Mouse (Mus musculus): Measurements from ENCODE around the gene Pdss2.

Pdss2 gene

DNA sequence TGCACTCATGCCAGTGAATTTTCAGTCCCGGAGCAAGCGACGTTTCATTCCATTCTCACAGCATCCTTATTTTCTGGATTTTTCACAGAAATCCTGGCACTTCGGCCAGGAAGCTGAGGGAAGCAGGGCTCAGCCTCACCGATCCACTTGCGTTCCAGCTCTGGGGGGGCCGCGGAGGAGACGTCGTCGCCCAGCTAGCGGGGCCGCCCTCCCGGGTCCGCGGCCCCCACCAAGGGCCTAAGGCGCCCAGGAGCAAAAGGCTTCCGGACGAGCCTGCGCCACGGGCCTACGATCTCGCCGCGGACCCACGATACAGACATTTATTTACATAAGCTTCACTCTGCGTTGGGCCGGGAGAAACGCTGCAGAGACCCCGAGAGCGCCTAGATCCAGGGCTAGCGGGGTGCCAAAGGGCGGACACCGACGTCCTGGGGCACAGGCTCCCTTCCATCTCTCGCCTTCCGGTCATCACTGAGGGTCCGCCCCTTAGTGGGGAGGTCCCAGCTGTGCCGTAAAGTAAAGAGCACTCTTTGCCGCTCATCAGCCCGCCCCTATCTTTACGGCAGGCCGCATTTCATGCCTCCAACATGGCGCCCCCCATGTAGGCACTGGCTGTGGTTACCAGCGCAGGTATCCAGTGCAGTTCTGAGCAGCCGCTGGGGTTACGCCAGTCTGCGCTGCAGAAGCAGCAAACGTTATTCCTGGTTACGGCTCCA lies at the start of gene Pdss2:
Gene Pdss2 (plus strand): TSS at position 577 of the 716 bp plus-strand sequence.
- DNase-seq (ENCODE audit: low read depth, low spot score) = peak; percentile 95

DNA sequence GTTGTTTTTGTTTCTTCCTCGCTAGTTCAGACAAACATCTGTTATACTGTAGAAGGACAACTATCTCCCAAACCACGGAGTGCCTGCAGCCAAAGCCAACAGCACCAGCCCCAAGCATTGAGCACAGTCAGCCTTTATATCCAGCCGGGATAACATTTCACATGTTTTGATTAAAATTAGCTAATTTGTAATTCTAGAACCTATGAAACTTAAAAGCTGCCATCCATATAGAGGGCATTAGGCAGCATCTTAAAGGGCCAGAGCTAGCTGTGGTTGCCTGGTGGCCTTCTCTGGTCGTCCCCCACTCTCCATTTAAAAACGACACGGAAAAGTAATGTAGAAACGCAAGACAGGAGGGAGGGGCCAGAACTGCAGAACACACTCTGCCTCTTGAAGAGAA lies 49.2 kb upstream of the Pdss2 start:
- no peak for DNase-seq (ENCODE audit: low read depth, low spot score)

DNA sequence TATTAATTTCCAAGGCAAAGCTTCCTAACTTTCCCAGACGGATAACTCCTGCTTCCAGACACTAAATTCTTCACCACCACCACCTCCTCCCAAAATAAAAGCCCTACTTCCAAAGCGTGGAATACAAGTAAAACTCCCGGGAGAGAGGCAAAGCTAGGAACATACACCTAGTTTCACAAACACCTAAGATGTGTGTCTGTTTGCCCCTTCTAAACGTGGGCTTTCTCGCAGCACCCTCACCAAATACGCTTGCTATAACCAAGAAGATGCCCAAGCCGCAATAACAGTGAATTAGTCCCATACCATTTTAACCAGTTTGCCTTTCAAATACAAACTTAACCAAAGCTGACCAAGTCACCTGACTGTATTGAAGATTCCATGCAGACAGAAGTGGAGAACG lies 48.7 kb upstream of the Pdss2 start:
- no peak for DNase-seq (ENCODE audit: low read depth, low spot score)

DNA sequence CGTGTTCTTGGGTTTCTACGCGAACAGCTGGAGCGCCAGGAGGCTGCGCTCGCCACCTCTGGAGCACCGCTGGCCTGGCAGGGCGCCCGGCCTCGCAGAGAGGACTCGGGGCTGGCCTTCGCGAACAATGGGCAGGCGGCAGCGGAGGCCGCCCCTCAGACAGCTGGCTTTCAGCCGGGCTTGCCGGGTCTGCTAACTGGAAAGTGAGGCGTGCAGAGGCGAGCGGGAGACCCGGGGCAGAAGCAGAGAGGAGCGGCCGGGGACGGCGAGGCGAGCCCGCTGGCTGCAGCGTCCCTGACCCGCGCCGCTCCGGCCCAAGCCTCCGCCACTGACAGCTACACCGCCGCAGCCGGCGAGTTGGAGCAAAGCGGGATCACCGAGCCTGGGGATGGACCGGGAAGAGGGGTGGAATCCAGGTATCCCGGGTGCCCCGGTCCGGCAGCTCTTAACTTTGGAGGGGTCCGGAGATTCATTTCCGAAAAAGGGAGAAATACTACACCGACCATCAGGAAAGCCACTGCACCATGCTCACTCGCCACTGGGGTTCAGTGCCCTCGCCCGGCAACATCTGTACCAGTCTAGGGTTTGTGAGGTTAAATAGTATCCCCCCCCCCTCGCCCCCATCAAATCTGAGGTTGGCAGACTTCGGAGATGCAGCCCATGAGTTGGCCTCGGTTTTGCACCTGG lies 48.0 kb upstream of the Pdss2 start:
- peak; percentile 12 for DNase-seq (ENCODE audit: low read depth, low spot score)

DNA sequence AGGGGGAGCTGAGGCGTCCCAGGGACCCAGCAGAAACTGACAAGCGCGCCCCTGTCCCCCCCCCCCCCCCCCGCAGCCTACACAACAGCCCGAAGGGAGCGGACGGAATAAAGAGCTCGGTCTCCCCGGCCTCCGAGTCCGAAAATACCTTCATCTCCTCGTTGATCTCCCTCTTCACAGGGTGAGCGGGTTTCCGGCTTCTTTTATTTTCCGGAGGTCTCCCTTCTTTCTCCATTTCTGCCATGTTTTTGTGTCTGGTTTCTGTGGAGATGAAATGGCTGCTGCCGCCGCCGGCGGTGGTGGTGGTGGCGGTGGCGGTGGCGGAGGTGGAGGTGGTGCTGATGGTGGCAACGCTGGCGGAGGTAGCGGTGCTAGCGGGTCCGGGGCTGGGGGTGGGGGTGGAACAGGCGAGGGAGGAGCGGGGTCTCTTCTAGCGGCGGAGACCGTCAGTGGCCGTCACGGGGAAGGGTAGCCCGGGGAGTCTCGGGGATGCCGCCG lies 47.4 kb upstream of the Pdss2 start:
- DNase-seq (ENCODE audit: low read depth, low spot score) = peak; percentile 23

DNA sequence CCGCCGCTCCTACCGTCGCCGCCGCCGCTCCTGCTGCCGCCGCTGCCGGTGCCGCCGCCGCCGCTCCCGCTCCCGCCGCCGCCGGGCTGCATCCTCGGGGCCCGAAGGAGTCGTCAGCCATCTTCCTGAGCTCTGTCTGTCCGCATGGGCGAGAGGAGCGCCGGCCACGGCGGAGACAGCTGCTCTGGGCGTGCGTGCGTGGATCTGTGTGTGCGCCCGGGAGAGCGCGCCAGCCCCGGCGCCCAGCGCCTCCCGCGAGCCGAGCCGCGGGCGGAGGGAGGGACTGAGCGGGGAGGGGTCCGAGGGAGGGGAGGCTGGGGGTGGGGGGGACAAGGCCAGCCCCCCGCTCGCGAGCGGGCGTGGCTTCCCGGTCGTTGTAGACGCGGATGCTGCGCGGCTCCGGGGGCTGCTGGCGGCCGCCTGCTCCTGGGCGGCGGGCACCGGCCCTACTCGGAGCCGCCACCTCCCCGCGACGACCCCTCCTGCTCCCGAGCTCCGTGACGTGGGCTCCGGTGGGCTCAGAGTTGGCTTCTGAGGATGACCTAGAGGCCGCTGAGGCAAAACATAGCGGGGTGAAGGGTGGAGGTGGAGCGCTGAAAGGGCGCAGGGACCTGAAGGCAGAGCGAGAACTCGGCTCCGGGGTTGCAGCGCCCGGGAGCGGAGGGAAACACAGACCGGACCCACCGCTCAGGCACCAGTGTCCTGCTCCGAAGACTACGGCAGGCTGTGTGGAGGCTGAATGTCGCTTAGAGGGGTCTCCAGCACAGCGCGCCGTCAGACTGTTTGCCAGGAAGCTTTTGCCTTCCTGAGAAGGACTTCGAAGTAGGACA lies 46.7 kb upstream of the Pdss2 start, which contains the start of the genes Sobp and 9030612E09Rik:
Gene Sobp (minus strand): TSS at position 205 of the 830 bp plus-strand sequence.
Gene 9030612E09Rik (plus strand): TSS at position 379 of the 830 bp plus-strand sequence.
- DNase-seq (ENCODE audit: low read depth, low spot score) = peak; percentile 9

DNA sequence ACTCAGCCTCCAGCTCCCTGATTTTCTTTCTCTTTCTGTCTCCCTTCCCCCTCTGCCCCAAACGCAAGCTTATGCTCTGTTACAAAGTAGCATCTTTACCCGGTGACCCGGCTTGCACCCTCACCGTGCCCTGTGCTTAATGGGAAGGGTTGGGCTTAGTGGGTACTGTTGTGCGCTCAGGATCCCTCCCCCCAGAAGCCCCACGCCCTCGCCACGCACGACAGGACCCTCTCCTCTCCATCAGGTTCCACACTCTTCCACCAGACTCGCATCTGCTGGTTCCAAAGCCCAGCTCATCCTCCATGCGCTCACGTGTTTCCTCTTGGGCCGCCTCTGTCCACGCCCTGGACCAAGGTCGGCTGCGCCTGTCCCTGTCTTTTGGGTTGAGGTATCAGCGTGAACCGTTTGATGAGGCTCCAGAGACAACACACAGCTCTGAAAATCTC lies 46.1 kb upstream of the Pdss2 start:
- DNase-seq (ENCODE audit: low read depth, low spot score) = no peak

DNA sequence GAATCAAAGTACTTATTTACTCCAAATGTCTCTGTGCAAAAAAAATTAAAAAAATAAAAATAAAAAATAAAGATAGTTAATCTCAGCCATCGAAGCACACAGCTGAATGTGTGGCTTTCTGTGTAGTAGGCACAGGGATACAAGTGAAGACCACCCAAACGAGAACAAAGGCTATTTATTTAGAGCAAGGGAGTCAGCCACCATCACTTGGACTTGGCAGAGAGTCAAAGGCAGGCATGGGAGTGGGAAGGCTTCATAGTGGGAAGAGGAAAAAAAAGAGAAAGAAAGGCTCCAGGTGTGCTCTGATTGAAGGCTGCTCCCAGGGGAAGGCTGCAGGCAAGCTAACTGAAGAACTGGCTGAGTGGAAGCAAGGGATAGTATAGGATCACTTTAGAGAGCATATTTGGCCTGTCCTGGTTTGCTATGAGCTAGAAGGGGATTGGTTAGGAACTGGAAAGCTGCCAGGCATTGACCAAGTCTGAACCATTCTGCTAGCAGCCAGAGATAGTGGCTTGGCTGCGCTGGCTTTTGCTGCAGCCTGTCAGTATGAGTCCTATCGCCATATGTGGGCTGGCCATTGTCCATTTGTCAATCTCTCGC lies 40.9 kb upstream of the Pdss2 start:
- no peak for DNase-seq (ENCODE audit: low read depth, low spot score)

DNA sequence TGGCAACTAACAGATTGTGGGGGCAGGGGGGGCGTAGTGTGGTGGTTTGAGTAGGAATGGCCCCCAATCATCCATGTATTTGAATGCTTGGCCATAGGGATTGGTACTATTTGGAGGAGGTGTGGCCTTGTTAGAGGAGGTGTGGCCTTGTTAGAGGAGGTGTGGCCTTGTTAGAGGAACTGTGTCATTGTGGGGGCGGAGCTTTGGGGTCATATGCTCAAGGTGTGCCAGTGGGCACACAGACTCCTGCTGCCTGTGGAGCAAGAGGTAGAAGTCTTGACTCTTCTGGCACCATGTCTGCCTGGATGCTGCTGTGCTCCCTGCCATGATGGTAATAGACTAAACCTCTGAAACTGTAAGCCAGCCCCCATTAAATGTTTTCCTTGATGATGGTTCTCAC lies 21.1 kb upstream of the Pdss2 start:
- no peak for DNase-seq (ENCODE audit: low read depth, low spot score)

DNA sequence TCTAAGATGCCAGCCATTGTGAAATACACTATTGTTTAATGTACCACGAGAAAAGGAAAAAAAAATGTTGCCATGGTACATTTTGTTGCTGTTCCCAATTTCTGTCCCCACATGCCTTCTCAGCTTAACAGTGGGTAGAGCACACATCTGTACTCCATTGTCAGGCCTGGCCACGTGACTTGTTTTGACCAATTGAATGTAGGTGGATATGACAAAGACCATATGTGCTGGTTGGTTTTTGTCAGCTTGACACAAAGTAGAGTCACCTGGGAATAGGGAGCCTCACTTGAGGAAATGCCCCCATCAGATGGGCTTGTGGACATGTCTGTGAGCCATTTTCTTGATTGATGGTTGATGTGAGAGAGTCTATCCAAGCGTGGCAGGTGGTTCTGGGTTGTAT lies 17.4 kb upstream of the Pdss2 start:
- no peak for DNase-seq (ENCODE audit: low read depth, low spot score)

DNA sequence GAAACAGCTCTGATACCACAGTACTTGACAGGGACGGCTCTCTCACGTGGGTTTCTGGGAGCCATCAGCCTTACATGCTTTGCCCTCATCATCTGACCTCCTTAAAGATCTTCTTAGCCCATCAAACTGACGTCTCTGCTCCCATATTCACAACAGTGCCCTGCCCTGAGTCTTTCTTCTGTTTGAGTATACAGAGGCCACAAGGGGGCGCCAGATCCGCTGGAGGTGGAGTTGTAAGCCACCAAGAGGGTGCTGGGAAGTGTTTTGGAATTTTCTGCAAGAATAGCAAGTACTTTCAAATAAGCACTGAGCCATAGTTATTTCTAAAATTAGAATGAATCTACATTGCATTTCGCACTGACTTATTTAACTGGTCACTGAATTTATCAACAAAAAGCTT lies 9.4 kb upstream of the Pdss2 start:
- DNase-seq (ENCODE audit: low read depth, low spot score) = peak; percentile 79

DNA sequence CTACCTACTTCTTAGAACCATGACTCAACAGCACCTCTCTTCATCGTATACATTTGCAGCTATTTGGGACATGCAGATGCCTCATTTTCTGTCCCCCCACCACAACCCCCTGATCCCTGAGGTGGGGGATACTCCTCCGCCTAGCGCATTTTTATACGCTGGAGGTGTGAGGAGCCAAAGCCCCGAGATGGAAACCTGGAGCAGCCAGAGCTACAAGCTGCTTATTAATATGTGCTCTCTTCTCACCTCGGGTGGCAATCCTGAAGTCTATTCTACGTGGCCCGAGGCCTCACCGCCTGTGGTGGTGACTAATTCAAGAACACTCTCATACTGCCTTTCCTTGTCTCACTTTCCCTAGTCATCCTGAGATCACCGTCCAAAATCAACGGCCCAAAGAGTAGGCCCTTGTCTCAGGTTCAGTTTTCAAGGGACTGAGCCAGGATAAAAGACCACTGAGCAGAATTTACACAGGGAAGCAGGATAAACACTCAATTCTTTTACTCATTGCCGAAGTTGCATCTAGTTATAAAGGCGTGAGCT lies 3.9 kb upstream of the Pdss2 start:
- DNase-seq (ENCODE audit: low read depth, low spot score) = no peak

DNA sequence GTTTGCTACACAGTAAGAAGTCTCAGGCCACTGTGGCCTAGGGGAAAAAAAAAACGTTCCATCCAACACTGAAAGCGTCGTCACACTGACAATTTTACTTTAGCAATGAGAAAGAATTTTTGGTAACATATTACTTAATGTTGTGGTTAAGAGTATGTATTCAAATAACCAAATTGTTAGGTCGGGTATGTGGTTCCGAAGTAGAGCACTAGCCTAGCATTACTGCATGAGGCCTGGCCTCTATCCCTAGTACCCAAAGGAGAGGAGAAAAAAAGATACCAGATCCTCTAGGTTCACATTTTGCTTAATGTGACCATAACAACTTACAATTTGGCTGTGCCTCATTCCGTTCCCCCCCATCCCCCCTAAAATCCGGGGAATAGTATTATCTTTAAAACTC lies 807 bp upstream of the Pdss2 start:
- DNase-seq (ENCODE audit: low read depth, low spot score) = peak; percentile 24

DNA sequence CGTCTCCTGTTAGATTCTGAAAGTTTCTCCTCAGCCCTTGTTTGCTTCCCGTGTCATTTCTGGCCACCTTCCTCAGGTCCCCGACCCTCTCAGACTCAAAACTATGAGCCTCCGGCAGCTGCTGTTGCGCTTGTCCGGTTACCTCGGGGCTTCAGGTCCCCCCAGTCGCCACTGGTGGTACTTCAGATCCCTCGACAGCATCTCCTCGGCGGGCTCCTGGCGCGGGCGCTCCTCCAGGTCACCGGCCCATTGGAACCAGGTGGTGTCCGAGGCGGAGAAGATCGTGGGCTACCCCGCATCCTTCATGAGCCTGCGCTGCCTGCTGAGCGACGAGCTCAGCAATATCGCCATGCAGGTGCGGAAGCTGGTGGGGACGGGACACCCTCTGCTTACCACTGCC lies 373 bp downstream of the Pdss2 start:
- peak; percentile 32 for DNase-seq (ENCODE audit: low read depth, low spot score)

DNA sequence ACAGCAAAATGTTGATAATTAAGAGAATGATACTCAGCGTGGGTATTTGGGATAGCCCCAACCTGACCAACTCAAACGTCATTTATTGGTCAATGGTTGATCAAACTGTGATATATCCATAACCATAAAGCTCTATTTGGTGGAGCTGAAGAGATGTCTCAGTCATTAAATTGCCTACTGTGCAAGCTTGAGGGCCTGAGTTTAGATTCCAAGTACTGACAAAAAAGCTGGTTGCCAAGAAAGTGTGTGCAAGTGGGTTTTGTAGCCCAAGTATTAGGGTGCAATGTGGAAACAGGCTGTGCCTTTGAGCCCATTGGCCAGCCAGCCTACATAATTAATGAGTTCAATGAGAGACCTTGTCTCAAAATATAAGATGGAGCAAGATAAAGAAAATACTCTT lies 2.1 kb downstream of the Pdss2 start:
- DNase-seq (ENCODE audit: low read depth, low spot score) = no peak

DNA sequence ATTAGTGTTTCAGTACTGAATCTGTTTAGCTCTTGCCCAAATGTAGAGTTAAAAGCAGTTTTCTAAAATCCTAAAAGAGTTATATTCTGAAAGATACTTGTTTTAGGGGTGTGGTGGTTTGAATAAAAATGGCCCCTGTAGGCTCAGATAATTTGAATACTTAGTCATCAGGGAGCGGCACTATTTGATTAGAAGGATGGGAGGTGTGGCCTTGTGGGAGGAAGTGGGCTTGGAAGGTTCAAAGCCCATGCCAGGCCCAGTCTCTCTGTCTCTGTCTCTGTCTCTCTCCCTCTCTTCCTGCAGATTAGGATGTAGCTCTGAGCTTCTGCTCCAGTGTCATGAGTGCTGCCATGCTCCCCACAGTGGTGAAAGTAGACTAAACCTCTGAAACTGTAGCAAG lies 5.1 kb downstream of the Pdss2 start:
- DNase-seq (ENCODE audit: low read depth, low spot score) = no peak

DNA sequence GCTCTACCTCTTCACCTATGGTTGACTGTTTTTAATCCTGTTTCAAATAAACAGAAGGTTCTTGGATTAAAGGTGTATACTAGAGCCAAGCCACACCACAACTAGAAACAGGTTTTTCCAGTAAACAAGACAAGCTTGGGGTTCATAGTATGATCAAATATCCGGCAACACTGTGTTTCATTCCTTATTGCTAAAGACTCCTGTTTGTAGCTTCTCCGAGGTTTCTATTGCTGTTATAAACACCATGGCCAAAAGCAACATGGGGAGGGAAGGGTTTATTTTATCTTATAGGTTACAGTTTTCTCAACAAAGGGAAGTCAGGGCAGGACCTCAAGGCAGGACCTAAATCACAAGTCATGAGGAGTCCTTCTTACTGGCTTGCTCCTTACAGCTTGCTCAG lies 8.0 kb downstream of the Pdss2 start:
- DNase-seq (ENCODE audit: low read depth, low spot score) = no peak

DNA sequence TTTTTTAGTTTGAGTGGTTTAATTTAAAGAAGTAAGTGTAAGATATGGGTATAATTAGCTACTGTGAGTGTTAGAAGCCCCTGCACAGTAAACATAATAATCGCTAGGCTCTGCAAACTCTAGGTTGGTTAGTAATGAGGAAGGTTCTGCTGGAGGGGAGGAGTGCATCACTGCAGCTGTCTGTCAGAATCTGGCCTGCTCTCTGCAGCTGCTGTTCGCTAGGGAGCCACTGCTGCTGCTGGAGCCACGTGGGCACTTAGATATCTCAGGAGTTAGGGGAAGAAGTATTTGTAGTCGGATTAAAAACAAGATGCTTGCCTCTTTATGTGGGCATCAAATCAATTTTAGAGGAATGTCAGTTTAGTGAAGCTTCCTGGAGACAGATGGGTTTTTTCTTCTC lies 13.2 kb downstream of the Pdss2 start:
- no peak for DNase-seq (ENCODE audit: low read depth, low spot score)

DNA sequence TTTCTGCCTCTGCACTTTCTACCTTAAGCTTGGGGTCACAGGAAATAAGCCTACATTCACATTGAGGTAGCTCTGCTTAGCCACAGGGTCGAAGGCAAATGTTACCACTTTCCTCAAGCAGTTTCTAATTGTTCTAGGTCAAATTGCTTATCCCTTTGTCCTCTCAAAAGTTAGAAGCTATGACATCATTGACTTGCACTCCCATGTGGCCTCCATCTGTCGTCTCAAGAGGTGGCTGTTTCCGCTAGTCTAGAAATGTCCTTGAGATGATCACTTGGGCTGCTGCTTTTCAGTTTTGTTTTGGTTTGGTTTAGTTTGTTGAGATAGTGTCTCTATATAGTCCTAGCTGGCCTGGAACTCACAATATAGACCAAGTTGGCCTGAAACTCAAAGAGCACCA lies 13.7 kb downstream of the Pdss2 start:
- no peak for DNase-seq (ENCODE audit: low read depth, low spot score)

DNA sequence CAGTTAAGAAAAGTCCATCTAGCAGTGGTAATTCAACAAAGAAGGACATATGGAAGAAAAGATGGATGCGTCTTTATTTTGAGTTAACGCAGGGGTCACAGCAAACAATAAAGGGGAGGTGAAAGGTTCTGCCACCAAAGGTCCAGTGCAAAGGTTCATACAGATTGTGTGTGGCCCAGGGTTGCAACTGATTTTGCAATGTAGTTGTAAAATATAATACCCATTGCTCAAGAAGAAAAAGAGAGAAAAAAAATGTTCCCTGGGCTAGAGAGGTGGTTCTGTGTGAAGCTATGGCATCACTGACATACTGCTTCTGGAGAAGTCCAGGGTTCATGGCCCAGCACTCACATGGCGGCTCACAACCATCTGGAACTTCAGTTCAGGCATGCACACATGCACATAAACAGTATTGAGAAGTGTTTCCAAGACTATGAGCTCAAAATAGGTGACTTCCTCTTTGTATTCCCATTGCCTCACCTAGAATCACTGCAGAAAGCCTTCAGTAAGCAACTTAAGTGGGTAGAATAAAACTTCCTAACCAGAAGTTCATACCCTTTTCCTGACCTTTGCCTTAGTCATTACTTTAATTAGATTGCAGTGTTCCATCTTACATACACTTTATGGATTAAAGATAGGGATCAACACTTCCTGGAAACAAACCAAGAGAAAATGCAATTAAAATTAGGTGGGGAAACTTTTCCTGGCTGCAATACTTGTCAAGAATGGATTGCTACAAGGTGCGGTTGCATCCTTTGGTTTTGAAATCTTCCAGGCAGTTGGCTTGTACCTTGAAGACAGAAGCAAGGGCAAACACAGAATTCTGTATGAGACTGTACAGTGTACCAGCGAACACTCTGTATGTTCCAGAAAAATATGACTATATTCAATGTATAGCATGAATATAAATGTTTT lies 14.7 kb downstream of the Pdss2 start:
- no peak for DNase-seq (ENCODE audit: low read depth, low spot score)

All from CD4-positive, CD25-positive, alpha-beta regulatory T cell, adult 2 months (primary cell).